Mouse (Mus musculus) liver, postnatal 0 days (tissue): ENCODE data around the gene Ptprk.

Source experiments
- CTCF ChIP-seq: sonication (generic); IDR thresholded peaks from 2 replicates; pipeline ENCODE4 v1.5.1; 2016; ENCODE audit warnings: antibody characterized with exemption, low read depth
- EP300 ChIP-seq: IDR thresholded peaks from 2 replicates; pipeline ENCODE4 v1.6.1; 2016; ENCODE audit warnings: antibody characterized with exemption, low read depth, mild to moderate bottlenecking

- TF ChIP-seq EP300 (no peak), CTCF (no peak)
Observed at GRCm38 (mm10) chr10:28178876-28179275, 104.3 kb downstream of the Ptprk start.
